Mouse (Mus musculus) stomach, postnatal 0 days (tissue): Measurements from ENCODE around the gene Tmem25. TPM values are rescaled to one million over a fixed set of nuclear protein-coding genes. Genes with fewer than 3 reads are reported as not detected.

Experiments
- ATAC-seq: fragments of 200-750 bp; cut with Nextera tagmentation; 2 replicates; pipeline ENCODE4 v1.8.0; 2017; ENCODE audit not compliant: low FRiP score, low TSS enrichment
- DNase-seq: peaks from one replicate; pipeline ENCODE4 v3.0.0-alpha.2; 2016; ENCODE audit warnings: low spot score
- H3K27ac ChIP-seq: fragments of 300-500 bp; sonication (generic); replicated peaks from 2 replicates; pipeline ENCODE4 v1.5.1; 2014; ENCODE audit warnings: mild to moderate bottlenecking, control low read depth
- H3K27me3 ChIP-seq: fragments of 300-500 bp; sonication (generic); 2 replicates; pipeline ENCODE4 v1.6.1; 2014; ENCODE audit warnings: low read length; ENCODE audit not compliant: control insufficient read depth, insufficient read depth
- H3K36me3 ChIP-seq: fragments of 300-500 bp; sonication (generic); 2 replicates; pipeline ENCODE4 v1.6.1; 2014; ENCODE audit warnings: low read length, mixed read lengths; ENCODE audit not compliant: control insufficient read depth, insufficient read depth
- H3K4me1 ChIP-seq: fragments of 300-500 bp; sonication (generic); replicated peaks from 2 replicates; pipeline ENCODE4 v1.6.1; 2014; ENCODE audit warnings: antibody characterized with exemption; ENCODE audit not compliant: control insufficient read depth, insufficient read depth
- H3K4me2 ChIP-seq: fragments of 300-500 bp; sonication (generic); replicated peaks from 2 replicates; pipeline ENCODE4 v1.6.1; 2014; ENCODE audit warnings: low read depth, mild to moderate bottlenecking, control low read depth, moderate library complexity
- H3K4me3 ChIP-seq: fragments of 300-500 bp; sonication (generic); 2 replicates; pipeline ENCODE4 v1.5.1; 2014; ENCODE audit warnings: low read depth, low read length, control low read depth
- H3K9ac ChIP-seq: fragments of 300-500 bp; sonication (generic); 2 replicates; pipeline ENCODE4 v1.6.1; 2014; ENCODE audit warnings: mild to moderate bottlenecking, low read length, control low read depth, mixed read lengths
- H3K9me3 ChIP-seq: fragments of 300-500 bp; sonication (generic); 2 replicates; pipeline ENCODE4 v1.6.1; 2016; ENCODE audit warnings: low read length; ENCODE audit not compliant: control insufficient read depth
- CTCF ChIP-seq: IDR thresholded peaks from 2 replicates; pipeline ENCODE4 v1.5.1; 2016; ENCODE audit warnings: antibody characterized with exemption, low read depth, mild to moderate bottlenecking, moderate library complexity
- EP300 ChIP-seq: optimal IDR thresholded peaks from 2 replicates; pipeline ENCODE3; 2016; ENCODE audit warnings: antibody characterized with exemption
- WGBS: fragments of 180-500 bp; shearing (Covaris S2); extraction: QIAGEN DNeasy Blood & Tissue Kit; methylation state at CpG from one replicate; pipeline ENCODE4 v1.1.7; 2014; 5-methylcytosine and 5-hydroxymethylcytosine counted together
- polyA plus RNA-seq: library from polyadenylated mRNA; unstranded; fragments of >200 nt; fragmentation: Nextera tagmentation; extraction: Ambion mirVana; gene quantifications from 2 replicates; pipeline ENCODE4 v1.2.1, GENCODE M21; 2015

Tmem25 gene
- polyA plus RNA-seq, 1 experiment from 2014 or later = 1.7 TPM

DNA sequence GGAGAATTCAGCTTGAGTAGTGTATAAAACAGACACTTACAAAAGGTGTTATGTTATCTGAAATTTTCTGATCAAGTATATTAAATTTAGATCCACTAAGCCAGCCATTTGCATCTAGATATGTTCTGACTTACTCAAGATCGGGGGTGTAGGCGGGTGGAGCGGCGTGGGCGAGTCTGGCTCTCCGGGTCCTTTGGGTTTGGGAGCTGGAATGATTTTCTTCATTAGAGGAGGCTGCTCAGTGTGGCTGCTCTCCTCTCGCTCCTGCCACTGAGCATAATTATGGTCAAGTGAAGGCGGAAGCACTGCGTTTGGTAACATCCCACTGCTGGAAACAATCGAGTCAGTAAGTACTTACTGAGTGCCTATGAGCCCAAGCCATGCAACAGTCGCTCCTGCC is 29.8 kb upstream of the Tmem25 start:
- Histone ChIP-seq H3K9me3 (no peaks in the 10 kb centered on the region), H3K9ac (no peak overlapping the region), H3K27me3 (no peaks in the 10 kb centered on the region), H3K27ac (no peak overlapping the region), H3K36me3 (peaks cover 54% of the 10 kb centered on the region), H3K4me2 (no peak overlapping the region), H3K4me3 (no peak overlapping the region), H3K4me1 (no peaks in the 10 kb centered on the region)
- DNase-seq (no peak), ATAC-seq (no peak)
- 97% methylated on average over 11 of the region's 11 CpGs for WGBS
- no peak for TF ChIP-seq CTCF
- TF ChIP-seq EP300 = no peak

DNA sequence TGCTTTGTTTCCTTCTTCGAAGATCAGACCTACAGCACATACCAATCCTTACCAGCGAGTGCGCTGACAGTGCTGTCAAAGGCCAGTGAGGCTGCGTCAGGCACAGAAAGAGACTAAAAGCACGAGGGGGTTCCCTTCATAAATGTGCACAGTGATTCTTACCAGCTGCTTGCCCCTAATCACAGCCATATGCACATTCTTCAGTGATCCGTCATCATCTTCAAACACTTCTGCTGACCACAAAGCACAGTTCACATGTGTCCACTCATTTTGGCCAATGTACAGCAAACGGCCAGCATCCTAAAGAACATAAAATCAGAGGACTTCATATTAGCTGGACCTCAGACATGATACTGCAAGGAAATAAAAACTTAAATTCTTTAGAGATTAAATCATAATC is 27.6 kb upstream of the Tmem25 start:
- DNase-seq = no peak

DNA sequence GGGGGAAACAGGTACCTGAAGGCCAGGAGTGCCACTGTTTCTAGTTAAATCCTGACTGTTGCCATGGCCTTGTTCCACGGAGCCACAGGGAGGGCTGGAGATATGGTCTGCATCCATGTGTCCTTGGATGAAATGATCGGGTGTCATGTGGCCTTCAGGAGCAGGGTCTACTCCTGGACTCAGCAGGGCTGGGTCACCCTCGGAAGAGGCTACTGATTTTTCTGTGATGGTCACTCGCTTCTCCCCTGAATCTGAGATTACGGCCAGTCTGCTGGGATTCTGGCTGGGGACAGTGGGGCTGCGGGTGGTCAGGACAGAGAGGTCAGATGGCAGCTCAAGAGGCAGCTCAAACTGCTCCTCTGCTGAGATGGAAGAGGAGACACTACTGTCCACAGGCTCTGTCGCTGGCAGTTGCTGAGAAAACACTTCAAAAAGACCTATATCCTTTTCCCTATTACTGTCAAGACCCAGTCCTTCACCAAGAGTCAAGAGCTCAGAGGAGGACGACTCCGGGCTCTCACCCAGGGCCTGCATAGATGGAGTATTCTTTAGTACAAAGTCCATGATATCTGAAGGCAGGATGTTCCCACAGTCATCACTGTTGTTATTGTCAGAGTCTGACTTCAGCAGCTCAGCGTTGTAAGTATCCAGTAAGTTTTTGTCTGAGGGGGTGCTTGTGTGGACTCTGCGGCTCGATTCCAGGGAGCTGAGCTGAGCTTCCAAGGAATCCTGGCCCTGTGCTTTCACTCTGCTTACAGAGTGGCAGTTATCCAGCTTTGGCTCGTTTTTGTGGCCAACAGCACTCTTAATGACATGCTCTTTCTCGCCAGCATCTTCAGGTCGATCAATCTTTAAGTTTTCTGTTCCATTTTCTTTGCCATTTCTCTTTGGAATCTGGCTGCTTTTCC is 21.1 kb upstream of the Tmem25 start:
- no peak overlapping the region for H3K27ac ChIP-seq
- no peaks in the 10 kb centered on the region for H3K27me3 ChIP-seq
- no peaks in the 10 kb centered on the region for H3K4me1 ChIP-seq
- DNase-seq = no peak
- no peak overlapping the region for H3K4me3 ChIP-seq
- TF ChIP-seq CTCF = no peak
- no peak for TF ChIP-seq EP300
- 83% methylated on average over 15 of the region's 15 CpGs for WGBS
- H3K4me2 ChIP-seq = no peak overlapping the region
- no peaks in the 10 kb centered on the region for H3K9me3 ChIP-seq
- peaks cover 72% of the 10 kb centered on the region for H3K36me3 ChIP-seq
- ATAC-seq = no peak
- no peak overlapping the region for H3K9ac ChIP-seq

More for the DNA sequence above, 27.6 kb upstream of the Tmem25 start:
- ATAC-seq = no peak
- H3K36me3 ChIP-seq = peaks cover 59% of the 10 kb centered on the region
- H3K4me1 ChIP-seq = no peaks in the 10 kb centered on the region
- no peak overlapping the region for H3K4me3 ChIP-seq
- WGBS = 79% methylated on average over 7 of the region's 7 CpGs
- no peaks in the 10 kb centered on the region for H3K9me3 ChIP-seq
- TF ChIP-seq CTCF (no peak), EP300 (no peak)
- no peak overlapping the region for H3K27ac ChIP-seq
- no peak overlapping the region for H3K4me2 ChIP-seq
- no peak overlapping the region for H3K9ac ChIP-seq
- H3K27me3 ChIP-seq = no peaks in the 10 kb centered on the region

GRCm38 (mm10) chr9:44817522-44817921 is 18.4 kb upstream of the Tmem25 start:
- TF ChIP-seq EP300 (no peak), CTCF (no peak)
- Histone ChIP-seq H3K4me2 (no peak overlapping the region), H3K27me3 (no peaks in the 10 kb centered on the region), H3K9ac (no peak overlapping the region), H3K9me3 (no peaks in the 10 kb centered on the region), H3K27ac (no peak overlapping the region), H3K4me1 (no peaks in the 10 kb centered on the region), H3K4me3 (no peak overlapping the region), H3K36me3 (peaks cover 68% of the 10 kb centered on the region)
- WGBS = 83% methylated on average over 5 of the region's 5 CpGs
- ATAC-seq = no peak
- no peak for DNase-seq

DNA sequence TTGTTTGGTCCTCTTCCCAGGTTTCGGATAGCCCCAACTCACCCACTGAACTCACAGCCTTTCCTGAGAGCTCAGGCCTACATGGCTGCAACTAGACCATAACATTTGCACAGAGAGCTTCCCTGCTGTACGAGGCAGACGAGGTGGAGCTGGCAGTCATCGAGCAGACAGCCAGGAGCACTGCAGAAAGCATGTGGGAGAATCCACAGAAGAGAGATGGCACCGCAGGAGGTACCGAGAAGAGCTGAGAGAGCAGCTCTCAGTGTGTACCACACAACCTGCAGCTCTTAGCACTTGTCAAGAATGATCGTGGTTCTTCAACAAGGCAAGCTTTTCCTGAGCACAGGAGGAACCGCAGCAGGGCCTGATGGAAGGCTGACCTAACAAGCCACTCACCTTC is 15.1 kb upstream of the Tmem25 start:
- H3K4me1 ChIP-seq = no peaks in the 10 kb centered on the region
- ATAC-seq = no peak

GRCm38 (mm10) chr9:44810316-44810715 is 11.2 kb upstream of the Tmem25 start:
- ATAC-seq (no peak), DNase-seq (no peak)
- no peak overlapping the region for H3K27ac ChIP-seq

More for the DNA sequence above, 15.1 kb upstream of the Tmem25 start:
- Histone ChIP-seq H3K4me2 (no peak overlapping the region), H3K27me3 (no peaks in the 10 kb centered on the region), H3K9ac (no peak overlapping the region), H3K9me3 (no peaks in the 10 kb centered on the region), H3K36me3 (peaks cover 64% of the 10 kb centered on the region), H3K4me3 (no peak overlapping the region), H3K27ac (no peak overlapping the region)
- TF ChIP-seq EP300 = no peak
- no peak for TF ChIP-seq CTCF
- 91% methylated on average over 8 of the region's 8 CpGs for WGBS
- no peak for DNase-seq

More at GRCm38 (mm10) chr9:44810316-44810715, 11.2 kb upstream of the Tmem25 start:
- Histone ChIP-seq H3K4me2 (no peak overlapping the region), H3K27me3 (no peaks in the 10 kb centered on the region), H3K36me3 (peaks cover 61% of the 10 kb centered on the region), H3K9me3 (no peaks in the 10 kb centered on the region), H3K9ac (no peak overlapping the region), H3K4me1 (no peaks in the 10 kb centered on the region), H3K4me3 (no peak overlapping the region)
- no peak for TF ChIP-seq EP300
- no peak for TF ChIP-seq CTCF
- 86% methylated on average over 10 of the region's 10 CpGs for WGBS
